Mouse (Mus musculus) thymus, adult 2 months (tissue): ENCODE results near the gene Smagp. TPM values are rescaled to one million over a fixed set of nuclear protein-coding genes. Genes with fewer than 3 reads are reported as not detected.

Experiments
- DNase-seq: peaks from one replicate; pipeline ENCODE4 v3.0.0; 2021
- H3K27ac ChIP-seq: fragments of 200-500 bp; 2 replicates; pipeline ENCODE4 v1.5.1; 2012; ENCODE audit warnings: low read length, control low read depth; ENCODE audit not compliant: control insufficient read depth, insufficient read depth
- H3K27me3 ChIP-seq: fragments of 200-500 bp; 2 replicates; pipeline ENCODE4 v1.6.1; 2012; ENCODE audit warnings: mild to moderate bottlenecking, low read length, moderate library complexity, mixed read lengths; ENCODE audit not compliant: control insufficient read depth, insufficient read depth
- H3K36me3 ChIP-seq: fragments of 200-500 bp; 2 replicates; pipeline ENCODE4 v1.6.1; 2012; ENCODE audit warnings: mild to moderate bottlenecking, low read length, moderate library complexity; ENCODE audit not compliant: control insufficient read depth, insufficient read depth
- H3K4me1 ChIP-seq: fragments of 200-500 bp; replicated peaks from 2 replicates; pipeline ENCODE4 v1.6.1; 2012; ENCODE audit warnings: low read length; ENCODE audit not compliant: control insufficient read depth, insufficient read depth
- H3K4me3 ChIP-seq: fragments of 200-500 bp; 2 replicates; pipeline ENCODE4 v1.5.1; 2012; ENCODE audit warnings: mild to moderate bottlenecking, low read length, control low read depth, moderate library complexity; ENCODE audit not compliant: control insufficient read depth, insufficient read depth
- CTCF ChIP-seq: fragments of 200-500 bp; IDR thresholded peaks from 2 replicates; pipeline ENCODE4 v1.5.1; 2012; ENCODE audit warnings: mild to moderate bottlenecking, control low read depth, low read length, moderate library complexity, borderline replicate concordance; ENCODE audit not compliant: control insufficient read depth, poor library complexity, insufficient read depth; ENCODE audit errors: extremely low read depth
- POLR2A ChIP-seq: fragments of 200-500 bp; IDR thresholded peaks from 2 replicates; pipeline ENCODE4 v1.6.1; 2012; ENCODE audit warnings: mild to moderate bottlenecking, low read length, control low read depth, moderate library complexity; ENCODE audit not compliant: control insufficient read depth, poor library complexity, insufficient read depth; ENCODE audit errors: extremely low read depth
- WGBS: fragments of 180-500 bp; shearing (Covaris S2); methylation state at CpG from one replicate; pipeline ENCODE4 v1.1.7; 2018; 5-methylcytosine and 5-hydroxymethylcytosine counted together
- polyA plus RNA-seq: library from polyadenylated mRNA; depleted of rRNA; stranded (reverse); fragments of >200 nt; gene quantifications from 2 replicates; pipeline ENCODE4 v1.2.3, GENCODE M21; 2012

The Smagp gene
- polyA plus RNA-seq, 1 experiment: 11.0 TPM

DNA sequence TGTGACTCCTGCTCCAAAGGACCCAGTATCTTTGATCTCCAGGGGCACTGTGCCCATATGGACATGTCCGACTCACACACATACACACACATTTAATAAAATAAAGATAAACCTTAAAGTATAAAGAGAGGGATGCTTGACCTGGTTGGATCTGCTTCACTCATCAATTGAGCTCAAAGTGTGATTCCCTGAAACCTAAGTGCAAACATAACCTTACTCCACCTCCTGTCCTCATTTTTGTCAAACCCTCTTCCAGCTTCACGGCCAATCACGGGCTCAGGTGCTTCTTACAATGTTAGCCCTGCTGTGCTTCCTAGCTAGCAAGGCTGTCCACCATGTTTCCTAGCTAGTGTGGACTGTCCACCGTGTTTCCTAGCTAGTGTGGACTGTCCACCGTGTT lies 18.5 kb upstream of the Smagp start:
- H3K4me1 ChIP-seq: no peaks in the 10 kb centered on the region
- WGBS: 97% methylated on average over 5 of the region's 5 CpGs

DNA sequence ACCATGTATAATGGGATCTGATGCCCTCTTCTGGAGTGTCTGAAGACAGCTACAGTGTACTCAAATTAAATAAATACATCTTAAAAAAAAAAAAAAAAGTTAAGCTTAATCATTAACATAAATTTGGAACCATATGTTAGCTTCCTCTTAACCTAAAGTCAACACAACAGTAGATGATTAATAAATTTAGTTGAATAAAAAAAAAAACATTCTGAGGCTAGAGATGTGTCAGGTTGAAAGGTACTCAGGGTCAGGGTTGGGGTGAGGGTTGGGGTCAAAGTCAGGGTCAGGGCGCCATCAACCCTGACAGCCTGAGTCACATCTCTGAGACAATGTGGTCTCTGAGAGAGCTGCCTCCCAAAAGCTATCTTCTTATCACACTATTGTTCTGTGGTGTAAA lies 17.5 kb upstream of the Smagp start:
- H3K27ac ChIP-seq: no peak overlapping the region
- DNase-seq: no peak
- TF ChIP-seq POLR2A (no peak), CTCF (no peak)
- 95% methylated on average over 1 of the region's 1 CpGs for WGBS
- no peak overlapping the region for H3K4me3 ChIP-seq
- H3K36me3 ChIP-seq: peaks cover 85% of the 10 kb centered on the region
- H3K4me1 ChIP-seq: no peaks in the 10 kb centered on the region
- H3K27me3 ChIP-seq: no peaks in the 10 kb centered on the region

More for the DNA sequence above, 18.5 kb upstream of the Smagp start:
- no peak for DNase-seq
- Histone ChIP-seq H3K4me3 (no peak overlapping the region), H3K36me3 (peaks cover 82% of the 10 kb centered on the region), H3K27ac (no peak overlapping the region), H3K27me3 (no peaks in the 10 kb centered on the region)
- TF ChIP-seq POLR2A (no peak), CTCF (no peak)

DNA sequence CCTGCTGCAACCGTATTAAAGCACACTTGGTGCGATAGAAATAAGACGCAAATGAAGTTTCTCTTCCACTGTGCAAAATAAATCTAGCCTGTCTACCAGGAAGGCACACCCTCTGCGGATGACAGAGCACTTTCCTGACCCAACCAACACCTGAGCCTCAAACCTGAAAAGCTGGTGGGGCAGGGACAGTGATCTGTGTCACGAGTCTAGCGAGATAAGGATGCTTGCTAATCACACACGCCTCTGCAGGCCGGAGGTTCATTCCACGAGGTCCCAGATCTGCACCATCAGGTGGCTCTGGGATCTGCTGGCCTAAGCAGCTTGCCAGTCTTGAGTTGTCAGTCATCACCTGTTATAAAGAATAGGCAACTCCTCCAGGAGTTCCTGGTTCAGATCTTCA lies 14.9 kb upstream of the Smagp start:
- DNase-seq: no peak
- Histone ChIP-seq H3K36me3 (peaks cover 70% of the 10 kb centered on the region), H3K27ac (no peak overlapping the region), H3K4me3 (no peak overlapping the region), H3K4me1 (no peaks in the 10 kb centered on the region), H3K27me3 (no peaks in the 10 kb centered on the region)
- TF ChIP-seq POLR2A (no peak), CTCF (no peak)
- WGBS: 93% methylated on average over 9 of the region's 9 CpGs

DNA sequence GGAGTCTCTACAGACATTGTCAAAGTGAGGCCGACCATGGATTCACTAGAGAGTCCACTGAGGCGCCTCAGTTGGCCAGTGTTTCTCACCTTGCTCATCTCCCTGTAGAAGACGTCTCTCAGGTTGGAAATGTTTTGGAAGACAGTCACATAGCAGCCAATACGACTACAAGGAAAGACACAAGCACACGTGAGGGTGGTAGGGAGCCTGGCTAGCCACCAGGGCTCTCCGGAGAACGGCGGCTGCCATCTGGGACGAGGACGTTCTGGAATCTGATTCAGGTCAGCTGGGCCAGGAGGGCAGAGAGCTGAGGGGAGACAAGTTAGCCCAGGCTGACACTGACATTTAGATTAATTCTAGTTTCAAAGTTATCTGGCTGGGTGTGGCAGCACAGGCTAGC lies 13.4 kb upstream of the Smagp start:
- TF ChIP-seq CTCF (no peak), POLR2A (no peak)
- 98% methylated on average over 10 of the region's 10 CpGs for WGBS
- Histone ChIP-seq H3K4me1 (no peaks in the 10 kb centered on the region), H3K27me3 (no peaks in the 10 kb centered on the region), H3K27ac (no peak overlapping the region), H3K36me3 (peaks cover 69% of the 10 kb centered on the region), H3K4me3 (no peak overlapping the region)
- DNase-seq: no peak

DNA sequence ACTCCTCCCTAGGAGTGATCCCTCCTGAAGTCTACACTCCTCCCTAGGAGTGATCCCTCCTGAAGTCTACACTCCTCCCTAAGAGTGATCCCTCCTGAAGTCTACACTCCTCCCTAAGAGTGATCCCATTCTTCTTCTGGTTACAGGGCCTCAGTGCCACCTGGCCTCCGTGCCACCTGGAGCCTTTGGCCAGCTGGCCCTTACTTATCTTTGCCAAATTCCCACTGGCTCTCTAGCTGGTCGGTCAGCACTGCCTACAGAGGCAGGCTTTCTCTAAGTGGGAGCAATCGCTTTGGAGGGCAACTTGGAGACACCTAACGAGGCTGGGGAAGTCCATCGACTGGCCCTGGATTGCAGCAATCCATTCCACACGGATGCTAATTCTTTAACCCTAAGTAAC lies 9.4 kb upstream of the Smagp start:
- H3K4me1 ChIP-seq: no peaks in the 10 kb centered on the region
- TF ChIP-seq CTCF (no peak), POLR2A (no peak)
- H3K36me3 ChIP-seq: peaks cover 76% of the 10 kb centered on the region
- no peaks in the 10 kb centered on the region for H3K27me3 ChIP-seq
- no peak overlapping the region for H3K27ac ChIP-seq
- no peak overlapping the region for H3K4me3 ChIP-seq
- WGBS: 95% methylated on average over 6 of the region's 6 CpGs
- DNase-seq: no peak

DNA sequence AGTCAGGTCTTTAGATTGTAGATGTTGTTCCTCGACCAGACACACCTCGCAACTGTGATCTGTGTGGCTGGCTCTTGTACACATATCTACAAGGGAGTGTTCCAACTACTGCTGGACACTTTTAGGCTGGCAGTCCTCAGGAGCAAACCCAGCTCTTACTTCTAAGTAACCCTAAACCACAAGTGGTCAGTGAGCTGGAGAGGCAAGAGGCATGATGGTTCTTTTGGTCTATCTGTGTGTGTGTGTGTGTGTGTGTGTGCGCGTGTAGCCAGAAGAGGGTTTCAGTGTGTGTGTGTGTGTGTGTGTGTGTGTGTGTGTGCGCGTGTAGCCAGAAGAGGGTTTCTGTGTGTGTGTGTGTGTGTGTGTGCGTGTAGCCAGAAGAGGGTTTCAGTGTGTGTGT lies 5.7 kb upstream of the Smagp start:
- Histone ChIP-seq H3K4me1 (no peaks in the 10 kb centered on the region), H3K4me3 (no peak overlapping the region), H3K27me3 (no peaks in the 10 kb centered on the region), H3K27ac (no peak overlapping the region), H3K36me3 (peaks cover 61% of the 10 kb centered on the region)
- DNase-seq: no peak
- whole genome bisulfite sequencing: 94% methylated on average over 7 of the region's 7 CpGs
- TF ChIP-seq CTCF (no peak), POLR2A (no peak)

DNA sequence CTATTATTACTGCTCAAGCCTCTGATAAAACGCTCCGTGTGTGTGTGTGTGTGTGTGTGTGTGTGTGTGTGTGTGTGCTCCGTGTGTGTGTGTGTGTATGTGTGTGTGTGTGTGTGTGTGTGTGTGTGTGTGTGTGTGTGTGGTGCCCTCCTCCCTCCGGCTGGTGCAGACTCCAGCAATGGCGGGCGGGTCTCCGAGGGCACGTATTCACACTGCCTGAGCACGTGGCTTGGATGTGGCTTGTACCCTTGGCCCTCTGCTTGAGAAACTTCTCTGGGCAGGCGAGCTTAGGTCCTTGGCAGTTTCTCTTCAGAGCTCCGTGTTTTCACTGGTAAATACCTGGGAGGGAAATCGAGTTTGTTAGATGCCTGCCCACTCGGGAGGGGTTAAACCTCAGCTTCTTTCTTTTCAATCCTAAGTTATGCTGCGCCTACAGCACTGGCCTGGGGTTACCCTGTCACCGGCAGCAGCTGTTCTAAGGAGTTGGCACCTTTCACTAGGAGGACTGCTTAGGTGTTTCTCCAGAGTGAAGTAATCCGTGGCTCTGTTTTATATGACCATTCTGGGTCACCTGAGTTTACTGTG lies 4.6 kb upstream of the Smagp start:
- H3K27me3 ChIP-seq: peaks cover 8% of the 10 kb centered on the region
- peaks cover 55% of the 10 kb centered on the region for H3K36me3 ChIP-seq

More for the DNA sequence above, 4.6 kb upstream of the Smagp start:
- 90% methylated on average over 14 of the region's 16 CpGs for WGBS
- no peak for TF ChIP-seq POLR2A
- no peak for TF ChIP-seq CTCF
- H3K4me3 ChIP-seq: no peak overlapping the region
- H3K4me1 ChIP-seq: peaks cover 8% of the 10 kb centered on the region
- H3K27ac ChIP-seq: no peak overlapping the region
- DNase-seq: no peak
